Mouse (Mus musculus): ENCODE results near the gene Kirrel. TPM values are rescaled to one million over a fixed set of nuclear protein-coding genes. Genes with fewer than 3 reads are reported as not detected.

Kirrel gene
- polyA plus RNA-seq, 1 experiment from 2014 or later, result 9.0 TPM

GRCm38 (mm10) chr3:87165291-87165881 is 9.2 kb downstream of the Kirrel start:
- peak overlapping the region; percentile 34 for H3K4me2 ChIP-seq
- peaks cover 83% of the 10 kb centered on the region for H3K4me1 ChIP-seq (replicated peaks)
- ATAC-seq (replicated peaks; ENCODE audit: insufficient number of reproducible peaks, insufficient read depth, low FRiP score, low read depth), result peak; percentile 42
- peak overlapping the region; percentile 71 for H3K27ac ChIP-seq
- no peaks in the 10 kb centered on the region for H3K36me3 ChIP-seq
- H3K27me3 ChIP-seq, result no peaks in the 10 kb centered on the region
- no peaks in the 10 kb centered on the region for H3K9me3 ChIP-seq (replicated peaks)
- no peak overlapping the region for H3K4me3 ChIP-seq
- WGBS, result 14% methylated on average over 8 of the region's 8 CpGs
- 0 out of 2 replicates have a peak overlapping the region, but pooled peaks have one; percentile 11 for H3K9ac ChIP-seq

- 88% methylated on average over 6 of the region's 6 CpGs for WGBS
- Histone ChIP-seq H3K27me3 (no peaks in the 10 kb centered on the region), H3K4me3 (no peak overlapping the region), H3K27ac (peak overlapping the region; percentile 71), H3K4me1 (replicated peaks) (peaks cover 76% of the 10 kb centered on the region), H3K9me3 (replicated peaks) (no peaks in the 10 kb centered on the region), H3K4me2 (no peak overlapping the region), H3K36me3 (no peaks in the 10 kb centered on the region), H3K9ac (no peak overlapping the region)
- ATAC-seq (replicated peaks; ENCODE audit: insufficient number of reproducible peaks, insufficient read depth, low FRiP score, low read depth), result no peak
Observed at GRCm38 (mm10) chr3:87164099-87164815, 10.3 kb downstream of the Kirrel start.

- H3K27ac ChIP-seq, result no peak overlapping the region
- H3K4me1 ChIP-seq (replicated peaks), result peaks cover 76% of the 10 kb centered on the region
- no peaks in the 10 kb centered on the region for H3K27me3 ChIP-seq
- no peak overlapping the region for H3K9ac ChIP-seq
- no peaks in the 10 kb centered on the region for H3K36me3 ChIP-seq
- no peak overlapping the region for H3K4me3 ChIP-seq
- no peak overlapping the region for H3K4me2 ChIP-seq
- 65% methylated on average over 4 of the region's 4 CpGs for WGBS
- ATAC-seq (replicated peaks; ENCODE audit: insufficient number of reproducible peaks, insufficient read depth, low FRiP score, low read depth), result no peak
- H3K9me3 ChIP-seq (replicated peaks), result no peaks in the 10 kb centered on the region
Observed at GRCm38 (mm10) chr3:87163116-87163515, 11.4 kb downstream of the Kirrel start.

DNA sequence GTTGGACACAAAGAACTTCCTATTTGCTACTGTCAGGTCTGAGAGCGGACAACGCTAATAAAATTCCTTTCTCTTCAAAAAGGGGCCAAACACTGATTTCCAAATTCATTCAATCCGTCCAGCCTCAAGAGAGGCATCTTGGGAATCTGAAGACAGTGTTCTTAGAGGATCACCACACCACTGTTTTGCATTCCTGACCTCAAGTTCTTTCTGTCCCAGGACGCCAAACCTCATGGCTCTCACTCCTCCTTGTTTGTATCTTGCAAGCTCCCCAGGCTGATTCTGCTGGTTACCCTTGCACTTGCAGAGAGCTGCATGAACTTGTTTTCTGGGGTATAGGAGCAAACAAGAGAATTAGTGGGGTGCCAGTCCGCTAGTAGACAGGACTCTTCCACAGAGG is 12.2 kb downstream of the Kirrel start:
- H3K27ac ChIP-seq, result no peak overlapping the region
- no peak for ATAC-seq (replicated peaks; ENCODE audit: insufficient number of reproducible peaks, insufficient read depth, low FRiP score, low read depth)
- no peaks in the 10 kb centered on the region for H3K27me3 ChIP-seq
- no peaks in the 10 kb centered on the region for H3K9me3 ChIP-seq (replicated peaks)
- no peak overlapping the region for H3K9ac ChIP-seq
- H3K4me3 ChIP-seq, result no peak overlapping the region
- no peaks in the 10 kb centered on the region for H3K36me3 ChIP-seq
- H3K4me1 ChIP-seq (replicated peaks), result peaks cover 76% of the 10 kb centered on the region
- H3K4me2 ChIP-seq, result no peak overlapping the region
- 68% methylated on average over 5 of the region's 5 CpGs for WGBS

DNA sequence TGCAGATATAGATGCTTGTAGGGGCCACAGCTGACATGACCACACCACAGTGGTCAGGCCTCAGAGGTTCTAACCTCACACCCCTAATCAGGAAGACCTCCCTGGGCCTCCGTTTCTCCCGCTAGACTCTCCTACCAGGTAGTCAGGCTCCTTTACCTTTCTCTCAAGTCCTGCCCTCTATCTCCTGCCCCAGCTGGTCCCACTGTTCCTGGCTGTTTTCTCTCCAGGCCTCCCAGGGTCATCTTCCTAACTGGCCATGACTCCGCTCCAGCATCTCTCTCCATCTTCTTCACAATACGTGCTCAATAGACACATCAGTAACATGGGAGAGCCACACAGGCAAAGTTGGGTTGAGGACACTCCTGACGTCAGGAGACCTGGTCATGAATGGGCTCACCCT is 12.9 kb downstream of the Kirrel start:
- Histone ChIP-seq H3K4me3 (no peak overlapping the region), H3K9me3 (replicated peaks) (no peaks in the 10 kb centered on the region), H3K27ac (no peak overlapping the region), H3K4me1 (replicated peaks) (peaks cover 79% of the 10 kb centered on the region), H3K27me3 (no peaks in the 10 kb centered on the region), H3K4me2 (no peak overlapping the region), H3K9ac (no peak overlapping the region), H3K36me3 (no peaks in the 10 kb centered on the region)
- WGBS, result 74% methylated on average over 5 of the region's 5 CpGs
- no peak for ATAC-seq (replicated peaks; ENCODE audit: insufficient number of reproducible peaks, insufficient read depth, low FRiP score, low read depth)

GRCm38 (mm10) chr3:87160819-87161509 is 13.6 kb downstream of the Kirrel start:
- peaks cover 75% of the 10 kb centered on the region for H3K4me1 ChIP-seq (replicated peaks)
- 44% methylated on average over 6 of the region's 6 CpGs for WGBS
- H3K4me3 ChIP-seq, result no peak overlapping the region
- H3K27ac ChIP-seq, result no peak overlapping the region
- H3K9ac ChIP-seq, result no peak overlapping the region
- ATAC-seq (replicated peaks; ENCODE audit: insufficient number of reproducible peaks, insufficient read depth, low FRiP score, low read depth), result no peak
- no peaks in the 10 kb centered on the region for H3K9me3 ChIP-seq (replicated peaks)
- no peaks in the 10 kb centered on the region for H3K27me3 ChIP-seq
- H3K36me3 ChIP-seq, result no peaks in the 10 kb centered on the region
- H3K4me2 ChIP-seq, result no peak overlapping the region

DNA sequence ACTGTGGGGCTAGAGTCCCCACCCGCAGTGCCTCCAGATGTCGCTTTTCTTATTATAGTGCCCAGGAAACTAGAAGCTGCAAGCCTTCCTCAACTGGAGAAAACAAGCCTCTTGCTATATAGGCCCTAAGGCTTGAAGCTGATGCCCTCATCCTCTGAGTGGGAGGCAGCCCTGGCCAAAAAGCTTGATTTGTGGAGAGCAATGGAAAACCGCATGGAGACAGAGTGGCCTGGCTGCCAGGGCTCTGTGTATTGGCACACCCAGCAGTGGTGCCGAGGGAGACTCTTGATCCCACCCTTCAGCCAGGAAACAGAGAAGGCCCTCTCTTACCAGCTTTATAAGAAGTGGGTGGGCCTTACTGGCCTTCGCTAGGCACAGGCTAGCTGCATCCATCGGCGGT is 15.4 kb downstream of the Kirrel start:
- WGBS, result 68% methylated on average over 7 of the region's 7 CpGs

DNA sequence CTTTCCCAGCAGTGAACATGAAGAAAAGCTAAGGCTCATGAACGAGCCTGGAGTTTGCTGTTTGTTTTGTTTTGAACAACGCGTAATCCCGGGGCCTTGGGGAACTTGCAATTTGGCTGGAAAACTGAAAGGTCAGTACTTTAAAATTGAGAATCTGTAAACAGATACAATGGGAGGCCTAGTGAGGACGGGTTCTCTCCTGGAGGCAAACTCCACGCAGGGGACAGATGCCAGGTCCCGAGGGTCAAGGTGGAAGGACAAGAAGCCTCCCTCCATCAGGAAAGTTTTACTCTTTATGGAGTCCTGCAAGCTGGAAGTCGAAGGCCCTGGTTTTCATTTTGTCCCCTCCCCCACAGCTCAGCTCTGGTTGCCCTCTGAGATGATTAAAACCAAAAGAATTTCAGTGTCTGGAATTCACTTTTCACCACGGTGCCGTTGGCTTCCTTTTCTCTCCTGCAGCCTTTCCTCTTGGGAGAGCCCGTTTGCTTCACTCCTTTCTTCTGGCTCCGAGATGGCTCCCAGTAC is 16.7 kb downstream of the Kirrel start:
- H3K4me1 ChIP-seq (replicated peaks), result peaks cover 68% of the 10 kb centered on the region
- H3K9me3 ChIP-seq (replicated peaks), result no peaks in the 10 kb centered on the region
- peak overlapping the region; percentile 5; the same call in 1 of the 2 replicates for H3K9ac ChIP-seq
- WGBS, result 16% methylated on average over 12 of the region's 12 CpGs
- no peaks in the 10 kb centered on the region for H3K36me3 ChIP-seq
- ATAC-seq (replicated peaks; ENCODE audit: insufficient number of reproducible peaks, insufficient read depth, low FRiP score, low read depth), result no peak
- peak overlapping the region; percentile 79 for H3K27ac ChIP-seq
- H3K4me2 ChIP-seq, result peak overlapping the region; percentile 33
- H3K27me3 ChIP-seq, result no peaks in the 10 kb centered on the region
- no peak overlapping the region for H3K4me3 ChIP-seq

More for the DNA sequence above, 15.4 kb downstream of the Kirrel start:
- no peak overlapping the region for H3K4me2 ChIP-seq
- H3K4me3 ChIP-seq, result no peak overlapping the region
- no peaks in the 10 kb centered on the region for H3K9me3 ChIP-seq (replicated peaks)
- H3K27ac ChIP-seq, result peak overlapping the region; percentile 79
- no peak overlapping the region for H3K9ac ChIP-seq
- no peaks in the 10 kb centered on the region for H3K36me3 ChIP-seq
- H3K27me3 ChIP-seq, result no peaks in the 10 kb centered on the region
- peaks cover 70% of the 10 kb centered on the region for H3K4me1 ChIP-seq (replicated peaks)
- no peak; the same call in 1 of the 2 replicates for ATAC-seq (replicated peaks; ENCODE audit: insufficient number of reproducible peaks, insufficient read depth, low FRiP score, low read depth)

DNA sequence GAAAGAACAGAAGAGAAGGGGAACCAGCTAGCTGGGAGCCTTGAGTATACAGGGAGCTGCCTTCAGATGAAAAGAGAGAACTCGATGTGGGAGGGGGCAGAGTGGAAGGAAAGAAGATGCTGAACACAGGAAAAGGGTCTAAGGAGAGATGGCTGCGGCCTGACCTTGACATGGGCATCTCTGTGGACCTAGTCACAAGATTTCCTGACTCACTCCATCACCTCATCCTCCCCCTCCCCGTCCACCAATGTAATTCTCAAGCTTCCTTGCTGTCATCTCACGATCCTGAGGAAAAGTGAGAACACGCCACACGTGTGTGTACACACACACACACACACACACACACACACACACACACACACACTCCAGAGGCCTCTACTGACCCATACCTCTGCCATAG is 17.2 kb downstream of the Kirrel start:
- H3K9ac ChIP-seq, result no peak overlapping the region
- H3K9me3 ChIP-seq (replicated peaks), result no peaks in the 10 kb centered on the region
- no peak overlapping the region for H3K4me3 ChIP-seq
- H3K4me1 ChIP-seq (replicated peaks), result peaks cover 70% of the 10 kb centered on the region
- ATAC-seq (replicated peaks; ENCODE audit: insufficient number of reproducible peaks, insufficient read depth, low FRiP score, low read depth), result no peak
- no peaks in the 10 kb centered on the region for H3K36me3 ChIP-seq
- H3K4me2 ChIP-seq, result no peak overlapping the region
- 52% methylated on average over 6 of the region's 6 CpGs for WGBS
- peak overlapping the region; percentile 79 for H3K27ac ChIP-seq
- H3K27me3 ChIP-seq, result no peaks in the 10 kb centered on the region

DNA sequence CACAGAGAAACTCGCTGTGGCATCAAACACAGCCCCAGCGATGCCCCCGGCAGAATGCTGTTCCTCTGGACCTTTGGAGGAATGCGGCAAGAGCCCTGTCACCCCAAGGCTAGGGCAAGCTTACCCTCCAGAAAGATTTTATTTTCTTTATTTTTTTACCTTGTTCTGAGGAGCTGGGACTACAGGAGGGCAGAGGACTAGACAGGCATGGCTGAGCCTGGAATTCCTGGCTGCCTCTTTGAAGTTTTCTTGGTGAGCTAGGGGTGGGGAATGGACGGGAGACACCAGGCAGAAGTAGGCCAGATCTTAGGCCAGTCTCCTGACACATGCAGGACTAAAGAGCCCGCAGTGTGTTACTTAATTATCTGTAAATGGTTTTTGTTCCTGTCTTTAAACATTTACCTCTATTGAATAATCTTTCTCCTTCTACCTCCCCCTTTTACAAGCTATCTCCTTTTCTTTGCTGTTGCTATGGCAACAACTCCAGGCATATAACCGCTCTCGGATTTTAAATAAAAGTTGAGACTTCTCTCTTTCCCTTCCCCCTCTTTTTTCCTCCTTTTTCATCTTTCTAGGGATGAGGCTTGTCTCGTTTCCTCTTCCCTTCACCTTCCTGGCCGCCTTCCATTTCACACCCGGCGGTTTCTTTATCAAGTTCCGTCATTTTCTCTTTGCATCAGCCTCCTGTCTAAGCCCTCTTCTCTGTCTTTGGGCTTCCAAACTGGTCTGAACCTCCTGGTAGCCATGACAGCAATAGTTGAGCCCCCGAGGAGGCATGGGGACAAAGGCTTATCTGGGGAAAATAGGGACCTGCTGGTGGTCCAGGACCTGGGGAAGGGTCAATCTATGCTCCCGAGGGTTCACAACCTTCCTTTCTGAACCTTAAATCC is 19.9 kb downstream of the Kirrel start:
- H3K27ac ChIP-seq, result peak overlapping the region; percentile 49
- H3K36me3 ChIP-seq, result no peaks in the 10 kb centered on the region
- ATAC-seq (replicated peaks; ENCODE audit: insufficient number of reproducible peaks, insufficient read depth, low FRiP score, low read depth), result no peak
- H3K27me3 ChIP-seq, result no peaks in the 10 kb centered on the region
- no peaks in the 10 kb centered on the region for H3K9me3 ChIP-seq (replicated peaks)
- no peak overlapping the region for H3K4me3 ChIP-seq
- H3K4me1 ChIP-seq (replicated peaks), result peaks cover 84% of the 10 kb centered on the region
- WGBS, result 48% methylated on average over 15 of the region's 15 CpGs
- H3K4me2 ChIP-seq, result no peak overlapping the region
- no peak overlapping the region for H3K9ac ChIP-seq

GRCm38 (mm10) chr3:87153038-87153437 is 21.5 kb downstream of the Kirrel start:
- no peak for ATAC-seq (replicated peaks; ENCODE audit: insufficient number of reproducible peaks, insufficient read depth, low FRiP score, low read depth)
- 16% methylated on average over 2 of the region's 2 CpGs for WGBS
- no peak overlapping the region for H3K9ac ChIP-seq

More at GRCm38 (mm10) chr3:87153038-87153437, 21.5 kb downstream of the Kirrel start:
- H3K4me1 ChIP-seq (replicated peaks), result peaks cover 78% of the 10 kb centered on the region
- no peaks in the 10 kb centered on the region for H3K27me3 ChIP-seq
- no peak overlapping the region for H3K4me3 ChIP-seq
- no peaks in the 10 kb centered on the region for H3K9me3 ChIP-seq (replicated peaks)
- no peaks in the 10 kb centered on the region for H3K36me3 ChIP-seq
- H3K4me2 ChIP-seq, result no peak overlapping the region
- peak overlapping the region; percentile 92 for H3K27ac ChIP-seq

Data from heart, embryonic 15.5 days (tissue).